Mouse (Mus musculus) liver, embryonic 14.5 days (tissue): ENCODE data around the gene Idua. TPM values are rescaled to one million over a fixed set of nuclear protein-coding genes. Genes with fewer than 3 reads are reported as not detected.
A peak's percentile ranks its signal among the peaks of the same experiment; 100 is the strongest.

Experiments used
- ATAC-seq: fragments of 200-750 bp; cut with Nextera tagmentation; 2 replicates; pipeline ENCODE4 v1.8.0; 2017; ENCODE audit warnings: moderate number of reproducible peaks, mild to moderate bottlenecking, moderate library complexity; ENCODE audit not compliant: insufficient read depth
- DNase-seq, 3 experiments: peaks; one replicate each; pipeline ENCODE4 v3.0.0-alpha.2; 2012 to 2013; ENCODE audit warnings: low read depth in 3 of 3, low spot score in 3 of 3
- H3K27ac ChIP-seq: fragments of 300-500 bp; sonication (generic); 2 replicates; pipeline ENCODE4 v1.5.1; 2014; ENCODE audit warnings: moderate library complexity, mild to moderate bottlenecking, control low read depth, inconsistent platforms
- H3K27me3 ChIP-seq: fragments of 300-500 bp; sonication (generic); 2 replicates; pipeline ENCODE4 v1.6.1; 2014; ENCODE audit warnings: mild to moderate bottlenecking, low read length, moderate library complexity; ENCODE audit not compliant: control insufficient read depth, insufficient read depth
- H3K36me3 ChIP-seq: fragments of 300-500 bp; sonication (generic); replicated peaks from 2 replicates; pipeline ENCODE4 v1.6.1; 2014; ENCODE audit warnings: low read depth; ENCODE audit not compliant: control insufficient read depth, insufficient read depth
- H3K4me1 ChIP-seq, 2 experiments: fragments of 200-500 bp in 1 of 2; fragments of 300-500 bp in 1 of 2; sonication (generic) in 1 of 2; replicated peaks; 2 replicates each; pipeline ENCODE4 v1.6.1; 2012 to 2014; ENCODE audit warnings: antibody characterized with exemption in 1 of 2, inconsistent platforms in 1 of 2, low read length in 1 of 2; ENCODE audit not compliant: control insufficient read depth in 2 of 2, insufficient read depth in 2 of 2
- H3K4me2 ChIP-seq: fragments of 300-500 bp; sonication (generic); 2 replicates; pipeline ENCODE4 v1.6.1; 2014; ENCODE audit warnings: low read depth, mild to moderate bottlenecking, control low read depth, moderate library complexity
- H3K4me3 ChIP-seq, 2 experiments: fragments of 200-500 bp in 1 of 2; fragments of 300-500 bp in 1 of 2; sonication (generic) in 1 of 2; 2 replicates each; pipeline ENCODE4 v1.5.1; 2012 to 2014; ENCODE audit warnings: low read depth in 2 of 2, low read length in 2 of 2, mild to moderate bottlenecking in 2 of 2, control low read depth in 1 of 2, inconsistent platforms in 1 of 2, moderate library complexity in 1 of 2; ENCODE audit not compliant: insufficient read depth in 1 of 2
- H3K9ac ChIP-seq: fragments of 300-500 bp; sonication (generic); replicated peaks from 2 replicates; pipeline ENCODE4 v1.6.1; 2014; ENCODE audit warnings: mild to moderate bottlenecking, control low read depth, moderate library complexity
- H3K9me3 ChIP-seq: fragments of 300-500 bp; sonication (generic); 2 replicates; pipeline ENCODE4 v1.6.1; 2016; ENCODE audit warnings: low read length, mixed read lengths; ENCODE audit not compliant: control insufficient read depth
- CTCF ChIP-seq: IDR thresholded peaks from 2 replicates; pipeline ENCODE4 v1.5.1; 2016; ENCODE audit warnings: antibody characterized with exemption, low read depth, control low read depth
- EP300 ChIP-seq: IDR thresholded peaks from 2 replicates; pipeline ENCODE4 v1.6.1; 2016; ENCODE audit warnings: antibody characterized with exemption, low read depth
- WGBS: fragments of 180-500 bp; shearing (Covaris S2); extraction: QIAGEN DNeasy Blood & Tissue Kit; methylation state at CpG from one replicate; pipeline ENCODE4 v1.1.7; 2014; ENCODE audit not compliant: insufficient replicate concordance; 5-methylcytosine and 5-hydroxymethylcytosine counted together
- polyA plus RNA-seq, 2 experiments: library from polyadenylated mRNA; depleted of rRNA in 1 of 2; stranded (reverse) in 1 of 2; unstranded in 1 of 2; fragments of >200 nt; fragmentation: Nextera tagmentation in 1 of 2; extraction: Ambion mirVana in 1 of 2; gene quantifications; 2 replicates each; pipeline versions ENCODE4 v1.2.1 to v1.2.3; 2012 to 2014

Idua gene
- polyA plus RNA-seq, 2 experiments, result 2.9 to 3.1 TPM

DNA sequence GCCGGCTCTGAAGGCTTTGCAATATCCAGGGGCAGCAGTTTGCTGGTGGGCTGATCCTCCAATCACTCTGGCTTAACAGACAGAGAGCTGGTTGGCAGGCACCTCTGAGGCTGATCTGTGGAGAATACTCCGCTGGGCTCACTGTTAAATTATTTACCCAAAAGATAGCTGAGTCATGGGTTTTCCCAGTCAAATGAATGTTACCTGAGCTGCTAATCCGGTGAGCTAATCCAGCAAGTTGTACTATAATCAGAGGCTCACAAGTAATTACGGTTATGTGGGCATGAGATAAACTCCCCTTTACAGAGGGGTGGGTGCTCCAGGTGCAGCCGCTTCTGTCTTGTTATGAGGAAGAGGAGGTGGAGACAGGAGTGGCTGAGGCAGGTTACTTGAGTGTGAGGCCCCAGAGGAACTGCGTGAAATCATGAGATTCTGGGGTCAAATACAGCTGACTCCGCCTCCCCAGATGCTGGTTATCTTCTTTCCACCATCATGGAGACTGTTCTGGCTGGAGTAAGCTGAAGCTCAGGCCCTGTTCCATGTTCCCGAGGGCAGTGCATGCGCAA lies 15.2 kb downstream of the Idua start, which contains the start of gene Slc26a1:
Gene Slc26a1, minus strand, starts transcription at position 319 of the 566 bp plus-strand sequence.
- Histone ChIP-seq H3K4me1 (peaks cover 35 to 44% of the 10 kb centered on the region in 2 experiments), H3K4me3 (peak within 1 kb of the TSS; percentile 56 to 62), H3K36me3 (peaks cover 19% of the 10 kb centered on the region), H3K27ac (peak within 1 kb of the TSS; percentile 68), H3K9ac (peak within 1 kb of the TSS; percentile 84), H3K27me3 (no peaks in the 10 kb centered on the region), H3K4me2 (peak within 1 kb of the TSS; percentile 88), H3K9me3 (no peaks in the 10 kb centered on the region)
- ATAC-seq, result peak; percentile 54
- TF ChIP-seq CTCF (no peak), EP300 (peak; percentile 61)
- peak; percentile 72 to 75 (median 73) for DNase-seq
- WGBS, result 18% methylated on average over 9 of the region's 9 CpGs

DNA sequence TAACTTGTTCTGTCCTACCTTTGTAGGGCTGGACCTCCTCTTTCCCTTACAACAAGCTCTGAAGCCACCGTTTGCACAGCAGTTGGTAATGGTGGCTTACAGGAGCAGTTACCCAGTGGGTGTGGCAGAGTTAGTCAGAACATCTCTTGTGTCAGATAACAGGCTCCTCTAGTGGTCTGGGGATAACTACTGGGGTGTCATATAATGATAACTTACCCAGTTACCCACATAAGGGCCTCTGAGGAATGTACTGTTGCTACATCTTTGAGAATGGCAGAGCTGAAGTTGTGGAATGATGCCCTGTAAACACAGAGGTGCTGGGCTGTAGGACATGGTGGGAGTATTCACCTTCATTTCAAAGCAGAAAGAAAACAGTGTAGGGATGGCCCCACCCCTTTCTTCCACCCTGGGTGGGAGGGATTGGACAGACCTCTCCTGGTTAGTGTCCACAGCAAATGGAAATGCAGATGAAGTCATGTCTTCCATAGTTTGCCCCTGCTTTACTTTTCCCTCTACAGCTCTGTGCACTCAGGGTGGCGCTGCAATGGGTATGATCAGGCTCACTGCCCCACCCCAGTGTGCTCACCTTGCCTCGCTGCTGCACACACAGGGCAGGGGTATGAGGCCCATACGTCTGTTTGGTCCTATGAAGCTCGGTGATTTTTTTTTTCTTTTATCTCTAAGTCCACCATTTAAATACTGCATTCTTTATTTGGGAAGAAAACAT lies 16.8 kb downstream of the Idua start:
- peak; percentile 57 for TF ChIP-seq CTCF
- peak; percentile 70 for TF ChIP-seq EP300
- Histone ChIP-seq H3K4me2 (peak overlapping the region; percentile 88), H3K9ac (peak overlapping the region; percentile 84), H3K4me3 (peak overlapping the region; percentile 22 to 42; a peak in 3 of 4 replicates), H3K27ac (peak overlapping the region; percentile 68), H3K36me3 (peaks cover 13% of the 10 kb centered on the region), H3K27me3 (no peaks in the 10 kb centered on the region), H3K9me3 (no peaks in the 10 kb centered on the region), H3K4me1 (peaks cover 35 to 44% of the 10 kb centered on the region in 2 experiments)
- peak; percentile 78 for ATAC-seq
- DNase-seq, result peak in 1 of 3 experiments; percentile 67
- 3% methylated on average over 5 of the region's 5 CpGs for WGBS

GRCm38 (mm10) chr5:108677605-108678295 lies 17.6 kb downstream of the Idua start:
- DNase-seq (no peak), ATAC-seq (peak; percentile 47)
- Histone ChIP-seq H3K36me3 (peaks cover 9% of the 10 kb centered on the region), H3K27me3 (no peaks in the 10 kb centered on the region), H3K27ac (peak overlapping the region; percentile 68), H3K4me3 (peak overlapping the region; percentile 10 to 42), H3K4me2 (peak overlapping the region; percentile 88), H3K4me1 (peaks cover 35 to 44% of the 10 kb centered on the region in 2 experiments), H3K9ac (peak overlapping the region; percentile 84), H3K9me3 (no peaks in the 10 kb centered on the region)
- 11% methylated on average over 25 of the region's 25 CpGs for WGBS
- TF ChIP-seq EP300 (no peak), CTCF (peak; percentile 9; the same call in 1 of the 2 replicates)

GRCm38 (mm10) chr5:108678296-108678854 lies 18.2 kb downstream of the Idua start:
- Histone ChIP-seq H3K4me1 (peaks cover 35 to 44% of the 10 kb centered on the region in 2 experiments), H3K4me2 (no peak overlapping the region), H3K9me3 (no peaks in the 10 kb centered on the region), H3K4me3 (no peak overlapping the region), H3K9ac (0 out of 2 replicates have a peak overlapping the region, but pooled peaks have one; percentile 27), H3K27me3 (no peaks in the 10 kb centered on the region), H3K27ac (peak overlapping the region; percentile 39), H3K36me3 (peaks cover 6% of the 10 kb centered on the region)
- ATAC-seq, result no peak
- TF ChIP-seq EP300 (no peak), CTCF (no peak)
- 78% methylated on average over 6 of the region's 6 CpGs for WGBS
- DNase-seq, result no peak
